Mouse (Mus musculus) forebrain, postnatal 0 days (tissue): Measurements from ENCODE around the gene Entpd3. TPM values are rescaled to one million over a fixed set of nuclear protein-coding genes. Genes with fewer than 3 reads are reported as not detected.
A peak's percentile ranks its signal among the peaks of the same experiment; 100 is the strongest.

Source experiments
- ATAC-seq: fragments of 200-750 bp; cut with Nextera tagmentation; 2 replicates; pipeline ENCODE4 v1.8.0; 2017; ENCODE audit warnings: mild to moderate bottlenecking, moderate library complexity
- DNase-seq: peaks from one replicate; pipeline ENCODE4 v3.0.0-alpha.2; 2015
- H3K27ac ChIP-seq: fragments of 300-500 bp; sonication (generic); 2 replicates; pipeline ENCODE4 v1.5.1; 2014; ENCODE audit warnings: low read depth, mild to moderate bottlenecking, antibody characterized with exemption, low read length, moderate library complexity, mixed read lengths
- H3K27me3 ChIP-seq: fragments of 300-500 bp; sonication (generic); 2 replicates; pipeline ENCODE4 v1.6.1; 2014; ENCODE audit warnings: mild to moderate bottlenecking, low read length, mixed read lengths; ENCODE audit not compliant: insufficient read depth
- H3K36me3 ChIP-seq: fragments of 300-500 bp; sonication (generic); 2 replicates; pipeline ENCODE4 v1.6.1; 2014; ENCODE audit warnings: mild to moderate bottlenecking, moderate library complexity; ENCODE audit not compliant: insufficient read depth
- H3K4me1 ChIP-seq: fragments of 300-500 bp; sonication (generic); 2 replicates; pipeline ENCODE4 v1.6.1; 2014; ENCODE audit warnings: antibody characterized with exemption; ENCODE audit not compliant: insufficient read depth
- H3K4me2 ChIP-seq: fragments of 300-500 bp; sonication (generic); 2 replicates; pipeline ENCODE4 v1.6.1; 2014; ENCODE audit warnings: low read depth, mild to moderate bottlenecking, moderate library complexity
- H3K4me3 ChIP-seq: fragments of 300-500 bp; sonication (generic); 2 replicates; pipeline ENCODE4 v1.5.1; 2014; ENCODE audit warnings: low read depth, low read length, mixed read lengths
- H3K9ac ChIP-seq: fragments of 300-500 bp; sonication (generic); 2 replicates; pipeline ENCODE4 v1.6.1; 2014; ENCODE audit warnings: mild to moderate bottlenecking
- H3K9me3 ChIP-seq: fragments of 300-500 bp; sonication (generic); 2 replicates; pipeline ENCODE4 v1.6.1; 2016; ENCODE audit warnings: low read length
- CTCF ChIP-seq: sonication (generic); IDR thresholded peaks from 2 replicates; pipeline ENCODE4 v1.5.1; 2016; ENCODE audit warnings: antibody characterized with exemption, control low read depth, low read depth
- WGBS: fragments of 180-500 bp; shearing (Covaris S2); extraction: QIAGEN DNeasy Blood & Tissue Kit; methylation state at CpG from one replicate; pipeline ENCODE4 v1.1.7; 2014; 5-methylcytosine and 5-hydroxymethylcytosine counted together
- polyA plus RNA-seq: library from polyadenylated mRNA; unstranded; fragments of >200 nt; fragmentation: Nextera tagmentation; extraction: Ambion mirVana; gene quantifications from 2 replicates; pipeline ENCODE4 v1.2.1, GENCODE M21; 2015
- total RNA-seq: library from RNA; depleted of rRNA; stranded (reverse); fragments of >200 nt; gene quantifications from 2 replicates; pipeline ENCODE4 v1.2.3, GENCODE M21; 2014; rRNA removed

Gene Entpd3
- 3.6 and 5.5 TPM in 2 replicates for total RNA-seq
- polyA plus RNA-seq: 3.6 and 3.7 TPM in 2 replicates

DNA sequence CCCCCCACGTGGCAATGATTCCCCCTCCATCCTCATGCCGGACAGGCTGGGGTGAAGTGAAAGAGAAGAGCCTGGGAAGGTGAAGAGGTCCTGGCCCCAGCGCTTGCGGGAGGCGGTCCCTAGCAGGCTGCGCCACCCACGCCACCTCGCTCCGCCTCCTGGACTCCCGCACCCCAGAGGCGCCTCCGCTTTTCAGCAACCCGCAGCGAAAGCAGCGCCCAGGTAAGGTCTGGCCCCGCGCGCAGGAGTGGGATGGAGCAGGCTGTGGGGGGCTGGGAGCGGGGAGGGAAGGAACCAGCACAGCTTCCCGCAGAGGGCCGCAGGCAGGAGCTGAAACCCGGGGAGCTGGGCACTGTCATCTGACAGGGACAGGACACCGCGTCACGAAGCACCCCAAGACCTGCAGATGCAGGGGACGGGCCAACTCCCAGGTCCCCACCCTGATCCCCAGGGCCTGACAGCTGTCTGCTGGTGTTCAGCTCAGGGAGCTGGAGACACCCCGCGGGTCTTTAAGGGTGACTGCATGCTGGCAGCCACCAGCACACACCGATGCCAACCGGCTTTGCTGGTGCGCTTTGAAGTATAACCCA is at the start of gene Entpd3:
TSS of gene Entpd3 (plus strand) at position 157 of the 590 bp plus-strand sequence.
- peak; percentile 40 for DNase-seq
- TF ChIP-seq CTCF: no peak
- peak within 1 kb of the TSS; percentile 60 for H3K9ac ChIP-seq
- peaks cover 3% of the 10 kb centered on the region for H3K27me3 ChIP-seq
- H3K27ac ChIP-seq: no peak within 1 kb of the TSS
- no peaks in the 10 kb centered on the region for H3K9me3 ChIP-seq
- H3K4me3 ChIP-seq: peak within 1 kb of the TSS; percentile 54
- H3K36me3 ChIP-seq: no peaks in the 10 kb centered on the region
- 4% methylated on average over 28 of the region's 31 CpGs for WGBS
- peak within 1 kb of the TSS; percentile 90 for H3K4me2 ChIP-seq
- ATAC-seq: peak; percentile 58
- no peaks in the 10 kb centered on the region for H3K4me1 ChIP-seq

DNA sequence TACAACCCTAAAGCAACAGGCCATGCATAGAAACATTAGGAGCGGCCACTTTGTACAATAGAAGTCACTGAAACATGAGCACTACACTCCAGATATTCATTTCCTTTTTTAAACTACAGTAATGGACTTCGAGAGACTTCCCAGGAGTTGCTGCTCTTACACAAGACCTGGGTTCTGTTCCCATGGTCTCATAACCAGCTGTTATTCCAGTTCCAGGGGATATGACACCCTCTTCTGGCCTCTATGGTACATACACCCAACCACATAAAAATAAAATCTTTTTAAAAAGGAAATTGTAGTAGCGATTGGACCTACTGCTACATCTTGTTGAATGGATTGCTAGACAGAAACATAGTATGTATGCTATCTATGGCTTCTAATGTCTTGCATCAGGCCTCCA is 48.1 kb upstream of the Entpd3 start:
- 0 out of 2 replicates have a peak overlapping the region, but pooled peaks have one; percentile 94 for H3K27ac ChIP-seq
- H3K4me3 ChIP-seq: peak overlapping the region; percentile 99
- peaks cover 6% of the 10 kb centered on the region; the same call in 1 of the 2 replicates for H3K4me1 ChIP-seq
- peak; percentile 36 for TF ChIP-seq CTCF
- no peak overlapping the region; the same call in 1 of the 2 replicates for H3K9ac ChIP-seq
- DNase-seq (no peak), ATAC-seq (no peak)
- H3K9me3 ChIP-seq: no peaks in the 10 kb centered on the region
- H3K27me3 ChIP-seq: no peaks in the 10 kb centered on the region
- peaks cover 24% of the 10 kb centered on the region for H3K36me3 ChIP-seq
- WGBS: 79% methylated on average over 3 of the region's 3 CpGs
- H3K4me2 ChIP-seq: peak overlapping the region; percentile 69

DNA sequence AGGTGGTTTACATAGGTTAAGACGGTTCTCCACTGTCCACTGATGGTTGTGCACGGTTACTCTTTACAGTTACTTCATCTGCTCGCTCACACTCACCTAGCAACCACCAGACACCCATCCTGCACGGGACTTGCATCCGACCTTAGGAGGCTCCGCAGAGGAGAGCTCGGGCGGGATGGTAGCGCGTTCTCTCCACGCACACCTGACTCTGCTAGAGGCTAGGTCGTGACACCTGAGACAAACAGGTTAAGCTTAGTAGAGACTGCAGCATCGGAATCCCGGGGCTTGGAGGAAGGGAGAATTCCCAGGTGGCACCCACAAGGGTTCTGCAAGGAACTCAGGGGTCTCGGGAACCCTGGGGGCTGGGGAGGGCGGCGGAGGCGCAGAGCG is 47.6 kb upstream of the Entpd3 start, which contains the start of gene Eif1b:
TSS of gene Eif1b (plus strand) at position 223 of the 390 bp plus-strand sequence.
- peak; percentile 32 for ATAC-seq
- Histone ChIP-seq H3K9ac (peak within 1 kb of the TSS; percentile 100), H3K4me3 (peak within 1 kb of the TSS; percentile 99), H3K9me3 (no peaks in the 10 kb centered on the region), H3K4me2 (peak within 1 kb of the TSS; percentile 69), H3K27me3 (no peaks in the 10 kb centered on the region), H3K27ac (peak within 1 kb of the TSS; percentile 94), H3K36me3 (peaks cover 26% of the 10 kb centered on the region), H3K4me1 (peaks cover 6% of the 10 kb centered on the region; the same call in 1 of the 2 replicates)
- WGBS: 3% methylated on average over 18 of the region's 19 CpGs
- no peak for TF ChIP-seq CTCF
- no peak for DNase-seq

DNA sequence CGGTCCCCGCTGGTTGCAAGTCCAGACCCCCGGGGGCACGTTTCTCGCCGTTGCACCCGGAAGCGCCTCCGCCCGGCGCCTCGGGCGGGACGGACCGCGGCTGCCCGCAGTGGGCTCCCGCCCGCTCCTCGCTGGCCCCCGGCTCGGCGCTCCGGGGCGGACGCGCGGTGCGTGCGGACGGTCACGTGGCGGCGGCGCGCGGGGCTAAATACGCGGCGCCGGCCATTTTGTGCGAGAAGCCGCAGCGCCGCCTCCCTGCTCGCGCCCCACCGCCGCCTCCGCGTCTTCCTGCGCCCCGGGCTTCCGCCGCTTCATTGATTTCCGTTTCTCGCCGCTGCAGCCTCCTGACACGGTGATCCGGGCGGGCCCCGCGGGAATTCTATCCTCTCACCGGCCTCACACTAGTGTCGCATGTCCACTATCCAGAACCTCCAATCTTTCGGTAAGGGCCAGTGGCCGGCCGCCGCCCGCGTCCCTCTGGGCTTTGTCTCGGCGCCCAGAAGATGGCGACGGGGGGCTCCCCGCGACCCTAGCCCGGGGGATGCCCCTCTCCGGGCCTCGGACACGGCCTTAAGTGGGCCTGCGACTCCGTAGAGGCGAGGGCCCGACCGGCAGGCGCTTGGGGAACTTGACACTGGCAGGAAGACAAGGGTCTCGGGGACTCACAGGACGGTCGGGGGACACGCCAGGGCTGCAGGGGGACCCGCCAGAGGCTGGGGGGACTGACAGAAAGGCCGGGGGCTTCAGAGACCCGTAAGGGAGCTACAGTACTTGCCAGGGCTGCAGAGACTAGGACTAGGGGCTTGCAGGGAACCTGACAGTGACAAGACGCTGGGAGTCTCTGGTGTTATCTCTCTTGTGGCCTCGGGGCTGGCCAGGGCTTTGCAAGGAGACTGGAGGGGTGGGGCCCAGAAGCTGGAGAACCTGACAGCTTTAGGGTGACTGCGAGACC is 46.9 kb upstream of the Entpd3 start:
- Histone ChIP-seq H3K9me3 (no peaks in the 10 kb centered on the region), H3K27me3 (no peaks in the 10 kb centered on the region), H3K36me3 (peaks cover 31% of the 10 kb centered on the region), H3K4me2 (peak overlapping the region; percentile 69), H3K9ac (peak overlapping the region; percentile 100), H3K4me1 (peaks cover 6% of the 10 kb centered on the region; the same call in 1 of the 2 replicates), H3K4me3 (peak overlapping the region; percentile 99), H3K27ac (peak overlapping the region; percentile 94)
- ATAC-seq (peak; percentile 84), DNase-seq (peak; percentile 91)
- WGBS: 2% methylated on average over 96 of the region's 97 CpGs
- TF ChIP-seq CTCF: no peak

DNA sequence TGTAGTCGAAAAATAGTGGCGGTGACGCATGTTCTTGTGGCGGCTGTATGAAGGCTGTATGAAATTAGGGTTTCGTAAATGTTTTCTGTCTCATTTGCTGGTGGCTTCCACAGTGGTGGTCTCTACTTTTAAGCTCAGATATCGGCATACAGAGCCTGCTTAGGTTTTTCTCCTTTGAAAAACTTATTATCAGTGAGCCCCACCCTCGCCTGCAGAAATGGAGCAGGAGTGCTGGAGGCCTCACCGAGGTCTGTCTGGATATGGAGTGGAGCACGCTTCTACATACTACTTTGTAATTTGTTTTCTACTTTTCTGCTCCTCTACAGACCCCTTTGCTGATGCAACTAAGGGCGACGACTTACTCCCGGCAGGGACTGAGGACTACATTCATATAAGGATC is 45.8 kb upstream of the Entpd3 start:
- peak overlapping the region; percentile 99 for H3K4me3 ChIP-seq
- H3K9ac ChIP-seq: peak overlapping the region; percentile 100
- peaks cover 6% of the 10 kb centered on the region; the same call in 1 of the 2 replicates for H3K4me1 ChIP-seq
- no peaks in the 10 kb centered on the region for H3K9me3 ChIP-seq
- ATAC-seq (no peak), DNase-seq (no peak)
- H3K27ac ChIP-seq: peak overlapping the region; percentile 94; the same call in 1 of the 2 replicates
- no peaks in the 10 kb centered on the region for H3K27me3 ChIP-seq
- no peak for TF ChIP-seq CTCF
- peaks cover 31% of the 10 kb centered on the region for H3K36me3 ChIP-seq
- peak overlapping the region; percentile 69 for H3K4me2 ChIP-seq
- WGBS: 43% methylated on average over 12 of the region's 12 CpGs

DNA sequence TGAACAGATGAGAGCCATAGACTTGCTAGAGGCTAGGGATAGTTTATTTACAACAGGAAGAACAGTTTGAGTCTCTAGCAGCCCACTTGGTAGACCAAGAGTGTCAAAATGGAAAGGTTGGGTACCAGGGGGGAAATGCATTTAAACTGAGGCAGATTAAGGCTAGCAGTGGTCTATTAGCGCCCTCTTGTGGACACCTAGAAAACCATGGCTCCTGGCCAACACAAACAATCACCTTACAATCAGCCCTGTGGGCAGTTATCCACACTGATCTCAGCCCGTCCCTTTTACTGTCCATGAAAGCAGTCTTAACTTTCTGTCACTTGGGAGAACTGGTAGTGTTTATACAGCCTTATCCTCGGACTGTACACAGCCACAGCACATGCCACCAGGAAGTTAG is 42.9 kb upstream of the Entpd3 start:
- peak; percentile 97 for TF ChIP-seq CTCF

More for the DNA sequence above, 42.9 kb upstream of the Entpd3 start:
- Histone ChIP-seq H3K4me1 (peaks cover 6% of the 10 kb centered on the region; the same call in 1 of the 2 replicates), H3K27me3 (no peaks in the 10 kb centered on the region), H3K9me3 (no peaks in the 10 kb centered on the region), H3K27ac (no peak overlapping the region), H3K9ac (0 out of 2 replicates have a peak overlapping the region, but pooled peaks have one; percentile 6), H3K4me2 (no peak overlapping the region), H3K36me3 (peaks cover 31% of the 10 kb centered on the region), H3K4me3 (no peak overlapping the region)
- DNase-seq (peak; percentile 92), ATAC-seq (peak; percentile 12; the same call in 1 of the 2 replicates)
- 4% methylated on average over 3 of the region's 3 CpGs for WGBS
